Mouse (Mus musculus): ENCODE measurements around the gene Nadsyn1. TPM values are rescaled to one million over a fixed set of nuclear protein-coding genes. Genes with fewer than 3 reads are reported as not detected.

Gene Nadsyn1
- polyA plus RNA-seq (2015; fragmentation: Nextera tagmentation; extraction: Ambion mirVana) = 8.5 and 9.2 TPM in 2 replicates

DNA sequence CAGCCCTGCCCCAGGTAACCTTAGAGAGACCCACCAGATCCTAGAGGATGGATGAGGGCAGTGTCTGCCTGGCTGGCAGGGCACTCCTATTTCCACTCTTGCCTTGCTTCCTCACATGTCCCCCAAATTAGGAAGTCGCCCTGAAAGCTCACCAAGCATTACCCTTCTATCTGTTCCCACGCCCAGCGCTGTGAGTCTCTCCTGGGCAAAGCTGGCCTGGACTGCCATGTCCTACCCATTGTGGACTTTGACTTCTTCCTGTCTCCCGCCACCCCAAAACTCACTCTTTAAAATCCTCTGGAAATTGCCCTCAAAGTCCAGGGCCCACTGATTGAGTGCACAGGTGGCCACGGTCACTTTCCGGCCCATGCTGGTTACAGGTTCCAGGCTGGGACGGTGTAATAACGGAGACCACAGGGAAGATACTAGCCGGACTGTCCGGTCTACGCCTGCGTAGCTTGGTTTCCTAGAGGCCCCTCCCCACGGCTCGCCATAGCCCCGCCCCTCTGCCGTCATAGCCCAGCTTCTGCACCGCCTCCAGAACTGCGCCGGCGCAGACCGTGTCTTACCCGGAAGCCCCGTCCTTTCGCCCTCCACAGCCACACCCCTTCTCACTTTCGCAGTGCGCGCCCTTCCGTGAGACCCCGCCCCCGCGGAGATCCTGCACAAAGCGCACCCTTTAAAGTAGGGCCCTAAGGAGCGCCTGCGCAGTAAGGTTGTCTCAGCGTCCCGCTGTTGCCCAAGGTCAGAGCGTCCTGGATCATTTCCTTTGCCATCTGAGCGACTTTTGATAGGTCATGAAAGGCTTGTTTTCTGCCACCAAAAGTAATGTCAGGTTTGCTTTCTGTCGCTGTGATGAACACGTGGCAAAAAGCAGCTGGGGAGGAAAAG lies at the start of gene Nadsyn1, which contains the start of gene Dhcr7:
TSS of gene Nadsyn1 (minus strand) at position 475 of the 891 bp plus-strand sequence.
TSS of gene Dhcr7 (plus strand) at position 771 of the 891 bp plus-strand sequence.
- Histone ChIP-seq H3K36me3 (ENCODE audit: control insufficient read depth, insufficient read depth, low read length) (no peaks in the 10 kb centered on the region), H3K4me2 (replicated peaks; ENCODE audit: low read depth) (peak within 1 kb of the TSS; percentile 68), H3K27ac (replicated peaks) (peak within 1 kb of the TSS; percentile 79), H3K4me3 (ENCODE audit: low read depth, low read length) (peak within 1 kb of the TSS; percentile 60), H3K9me3 (ENCODE audit: control insufficient read depth, low read length) (no peaks in the 10 kb centered on the region), H3K27me3 (ENCODE audit: control insufficient read depth, insufficient read depth, low read length) (no peaks in the 10 kb centered on the region), H3K9ac (ENCODE audit: low read length) (peak within 1 kb of the TSS; percentile 68), H3K4me1 (replicated peaks; ENCODE audit: control insufficient read depth, insufficient read depth) (peaks cover 6% of the 10 kb centered on the region; the same call in 1 of the 2 replicates)
- ATAC-seq (ENCODE audit: low FRiP score, low TSS enrichment) = peak; percentile 98
- TF ChIP-seq CTCF (IDR thresholded peaks at IDR 0.05; ENCODE audit: low read depth) (no peak), EP300 (optimal IDR thresholded peaks at IDR 0.05) (no peak)
- under 1% methylated on average over 40 of the region's 40 CpGs for WGBS
- DNase-seq (ENCODE audit: low spot score) = peak; percentile 100

DNA sequence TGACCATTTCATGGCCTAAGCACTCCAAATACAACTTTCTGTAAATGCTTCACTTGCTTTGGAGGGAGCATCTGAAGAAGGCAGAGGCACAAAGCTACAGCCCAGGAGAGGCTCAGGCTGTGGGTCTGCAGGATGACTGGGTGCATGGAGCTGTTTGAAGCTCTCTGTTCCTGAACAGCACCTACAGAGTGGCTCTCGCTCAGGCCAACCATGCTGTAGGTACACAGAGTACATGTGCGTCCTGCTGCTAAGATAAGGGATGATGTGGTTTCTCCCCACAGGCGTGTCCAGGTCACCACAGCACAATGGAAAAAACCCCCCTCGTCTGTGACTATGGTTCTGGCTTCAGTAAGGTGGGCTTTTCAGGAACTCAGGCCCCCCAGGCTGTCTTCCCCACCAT lies 46.2 kb upstream of the Nadsyn1 start:
- DNase-seq (ENCODE audit: low spot score) (no peak), ATAC-seq (ENCODE audit: low FRiP score, low TSS enrichment) (no peak)
- WGBS = 83% methylated on average over 4 of the region's 4 CpGs
- Histone ChIP-seq H3K36me3 (ENCODE audit: control insufficient read depth, insufficient read depth, low read length) (no peaks in the 10 kb centered on the region), H3K27ac (replicated peaks) (no peak overlapping the region), H3K4me1 (replicated peaks; ENCODE audit: control insufficient read depth, insufficient read depth) (no peaks in the 10 kb centered on the region), H3K4me2 (replicated peaks; ENCODE audit: low read depth) (no peak overlapping the region), H3K9ac (ENCODE audit: low read length) (no peak overlapping the region), H3K9me3 (ENCODE audit: control insufficient read depth, low read length) (0 out of 2 replicates have a peak, but pooled peaks cover 2% of the 10 kb centered on the region), H3K4me3 (ENCODE audit: low read depth, low read length) (no peak overlapping the region), H3K27me3 (ENCODE audit: control insufficient read depth, insufficient read depth, low read length) (no peaks in the 10 kb centered on the region)
- TF ChIP-seq CTCF (IDR thresholded peaks at IDR 0.05; ENCODE audit: low read depth) (no peak), EP300 (optimal IDR thresholded peaks at IDR 0.05) (no peak)

- no peak for TF ChIP-seq EP300 (optimal IDR thresholded peaks at IDR 0.05)
- H3K9ac ChIP-seq (ENCODE audit: low read length) = no peak within 1 kb of the TSS
- no peaks in the 10 kb centered on the region for H3K27me3 ChIP-seq (ENCODE audit: control insufficient read depth, insufficient read depth, low read length)
- ATAC-seq (ENCODE audit: low FRiP score, low TSS enrichment) (no peak), DNase-seq (ENCODE audit: low spot score) (no peak)
- H3K27ac ChIP-seq (replicated peaks) = no peak within 1 kb of the TSS
- H3K4me1 ChIP-seq (replicated peaks; ENCODE audit: control insufficient read depth, insufficient read depth) = no peaks in the 10 kb centered on the region
- 70% methylated on average over 2 of the region's 2 CpGs for WGBS
- no peak within 1 kb of the TSS for H3K4me2 ChIP-seq (replicated peaks; ENCODE audit: low read depth)
- H3K9me3 ChIP-seq (ENCODE audit: control insufficient read depth, low read length) = no peaks in the 10 kb centered on the region
- no peaks in the 10 kb centered on the region for H3K36me3 ChIP-seq (ENCODE audit: control insufficient read depth, insufficient read depth, low read length)
- no peak within 1 kb of the TSS for H3K4me3 ChIP-seq (ENCODE audit: low read depth, low read length)
Measured at GRCm38 (mm10) chr7:143866538-143866937, 43.9 kb upstream of the Nadsyn1 start, which contains the start of gene Gm498. Gene Gm498 (plus strand): TSS chr7:143866838.

GRCm38 (mm10) chr7:143848768-143849482 lies 26.3 kb upstream of the Nadsyn1 start:
- Histone ChIP-seq H3K4me3 (ENCODE audit: low read depth, low read length) (no peak overlapping the region), H3K36me3 (ENCODE audit: control insufficient read depth, insufficient read depth, low read length) (peaks cover 19% of the 10 kb centered on the region), H3K4me2 (replicated peaks; ENCODE audit: low read depth) (no peak overlapping the region), H3K27ac (replicated peaks) (no peak overlapping the region), H3K9me3 (ENCODE audit: control insufficient read depth, low read length) (no peaks in the 10 kb centered on the region), H3K27me3 (ENCODE audit: control insufficient read depth, insufficient read depth, low read length) (no peaks in the 10 kb centered on the region), H3K4me1 (replicated peaks; ENCODE audit: control insufficient read depth, insufficient read depth) (no peaks in the 10 kb centered on the region), H3K9ac (ENCODE audit: low read length) (no peak overlapping the region)
- ATAC-seq (ENCODE audit: low FRiP score, low TSS enrichment) (peak; percentile 79), DNase-seq (ENCODE audit: low spot score) (peak; percentile 23)
- TF ChIP-seq CTCF (IDR thresholded peaks at IDR 0.05; ENCODE audit: low read depth) (no peak), EP300 (optimal IDR thresholded peaks at IDR 0.05) (no peak)
- WGBS = 69% methylated on average over 6 of the region's 8 CpGs

DNA sequence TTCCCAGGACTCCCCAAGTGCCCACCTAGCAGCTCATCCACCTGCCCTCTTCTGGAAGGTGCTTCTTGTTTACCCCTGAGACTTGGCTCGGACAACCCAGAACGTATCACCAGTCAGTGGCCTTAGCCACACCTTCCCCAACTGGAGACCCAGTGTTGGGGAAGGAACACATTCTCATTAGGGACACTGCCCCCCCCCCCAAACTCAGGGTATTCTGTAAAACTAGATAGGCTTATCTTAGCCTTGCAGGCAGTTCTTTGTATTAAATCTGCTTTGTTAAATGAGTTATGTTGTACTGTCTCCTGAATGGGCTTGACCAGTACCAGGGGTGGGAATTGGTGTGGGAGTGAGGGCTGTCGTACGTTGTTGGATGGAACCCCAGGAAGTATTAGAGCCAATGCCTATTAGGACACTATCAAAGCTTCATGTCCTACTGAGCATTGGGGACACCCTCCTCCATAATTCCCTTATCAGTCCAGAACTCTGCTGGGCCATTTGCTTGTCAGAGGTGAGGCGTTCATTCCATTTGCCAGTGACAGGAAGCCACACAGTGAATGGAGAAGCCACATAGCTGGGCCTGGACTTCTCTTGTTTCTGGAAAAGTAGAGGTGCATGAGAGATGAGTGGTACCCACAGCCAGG lies 25.6 kb upstream of the Nadsyn1 start:
- H3K36me3 ChIP-seq (ENCODE audit: control insufficient read depth, insufficient read depth, low read length) = peaks cover 23% of the 10 kb centered on the region
- H3K27ac ChIP-seq (replicated peaks) = no peak overlapping the region
- no peak overlapping the region for H3K4me2 ChIP-seq (replicated peaks; ENCODE audit: low read depth)
- ATAC-seq (ENCODE audit: low FRiP score, low TSS enrichment) (no peak; the same call in 1 of the 2 replicates), DNase-seq (ENCODE audit: low spot score) (no peak)
- no peak overlapping the region for H3K4me3 ChIP-seq (ENCODE audit: low read depth, low read length)
- H3K9me3 ChIP-seq (ENCODE audit: control insufficient read depth, low read length) = no peaks in the 10 kb centered on the region
- no peaks in the 10 kb centered on the region for H3K27me3 ChIP-seq (ENCODE audit: control insufficient read depth, insufficient read depth, low read length)
- TF ChIP-seq EP300 (optimal IDR thresholded peaks at IDR 0.05) (no peak), CTCF (IDR thresholded peaks at IDR 0.05; ENCODE audit: low read depth) (no peak)
- WGBS = 81% methylated on average over 5 of the region's 5 CpGs
- H3K4me1 ChIP-seq (replicated peaks; ENCODE audit: control insufficient read depth, insufficient read depth) = no peaks in the 10 kb centered on the region
- no peak overlapping the region for H3K9ac ChIP-seq (ENCODE audit: low read length)
